Mouse (Mus musculus) liver, embryonic 14.5 days (tissue): ENCODE data around the gene Pole4. TPM values are rescaled to one million over a fixed set of nuclear protein-coding genes. Genes with fewer than 3 reads are reported as not detected.
"Not testable (repeated sequence)": the region's sequence is repeated elsewhere in the genome, so short reads cannot be mapped to it uniquely, and the experiment has no call there.

ENCODE experiments used
- ATAC-seq: fragments of 200-750 bp; cut with Nextera tagmentation; 2 replicates; pipeline ENCODE4 v1.8.0; 2017; ENCODE audit warnings: moderate number of reproducible peaks, mild to moderate bottlenecking, moderate library complexity; ENCODE audit not compliant: insufficient read depth
- DNase-seq, 3 experiments: peaks; one replicate each; pipeline ENCODE4 v3.0.0-alpha.2; 2012 to 2013; ENCODE audit warnings: low read depth in 3 of 3, low spot score in 3 of 3
- H3K27ac ChIP-seq: fragments of 300-500 bp; sonication (generic); 2 replicates; pipeline ENCODE4 v1.5.1; 2014; ENCODE audit warnings: moderate library complexity, mild to moderate bottlenecking, control low read depth, inconsistent platforms
- H3K27me3 ChIP-seq: fragments of 300-500 bp; sonication (generic); 2 replicates; pipeline ENCODE4 v1.6.1; 2014; ENCODE audit warnings: mild to moderate bottlenecking, low read length, moderate library complexity; ENCODE audit not compliant: control insufficient read depth, insufficient read depth
- H3K36me3 ChIP-seq: fragments of 300-500 bp; sonication (generic); replicated peaks from 2 replicates; pipeline ENCODE4 v1.6.1; 2014; ENCODE audit warnings: low read depth; ENCODE audit not compliant: control insufficient read depth, insufficient read depth
- H3K4me1 ChIP-seq, 2 experiments: fragments of 200-500 bp in 1 of 2; fragments of 300-500 bp in 1 of 2; sonication (generic) in 1 of 2; replicated peaks; 2 replicates each; pipeline ENCODE4 v1.6.1; 2012 to 2014; ENCODE audit warnings: antibody characterized with exemption in 1 of 2, inconsistent platforms in 1 of 2, low read length in 1 of 2; ENCODE audit not compliant: control insufficient read depth in 2 of 2, insufficient read depth in 2 of 2
- H3K4me2 ChIP-seq: fragments of 300-500 bp; sonication (generic); 2 replicates; pipeline ENCODE4 v1.6.1; 2014; ENCODE audit warnings: low read depth, mild to moderate bottlenecking, control low read depth, moderate library complexity
- H3K4me3 ChIP-seq, 2 experiments: fragments of 200-500 bp in 1 of 2; fragments of 300-500 bp in 1 of 2; sonication (generic) in 1 of 2; 2 replicates each; pipeline ENCODE4 v1.5.1; 2012 to 2014; ENCODE audit warnings: low read depth in 2 of 2, low read length in 2 of 2, mild to moderate bottlenecking in 2 of 2, control low read depth in 1 of 2, inconsistent platforms in 1 of 2, moderate library complexity in 1 of 2; ENCODE audit not compliant: insufficient read depth in 1 of 2
- H3K9ac ChIP-seq: fragments of 300-500 bp; sonication (generic); replicated peaks from 2 replicates; pipeline ENCODE4 v1.6.1; 2014; ENCODE audit warnings: mild to moderate bottlenecking, control low read depth, moderate library complexity
- H3K9me3 ChIP-seq: fragments of 300-500 bp; sonication (generic); 2 replicates; pipeline ENCODE4 v1.6.1; 2016; ENCODE audit warnings: low read length, mixed read lengths; ENCODE audit not compliant: control insufficient read depth
- CTCF ChIP-seq: IDR thresholded peaks from 2 replicates; pipeline ENCODE4 v1.5.1; 2016; ENCODE audit warnings: antibody characterized with exemption, low read depth, control low read depth
- EP300 ChIP-seq: IDR thresholded peaks from 2 replicates; pipeline ENCODE4 v1.6.1; 2016; ENCODE audit warnings: antibody characterized with exemption, low read depth
- WGBS: fragments of 180-500 bp; shearing (Covaris S2); extraction: QIAGEN DNeasy Blood & Tissue Kit; methylation state at CpG from one replicate; pipeline ENCODE4 v1.1.7; 2014; ENCODE audit not compliant: insufficient replicate concordance; 5-methylcytosine and 5-hydroxymethylcytosine counted together
- polyA plus RNA-seq, 2 experiments: library from polyadenylated mRNA; depleted of rRNA in 1 of 2; stranded (reverse) in 1 of 2; unstranded in 1 of 2; fragments of >200 nt; fragmentation: Nextera tagmentation in 1 of 2; extraction: Ambion mirVana in 1 of 2; gene quantifications; 2 replicates each; pipeline versions ENCODE4 v1.2.1 to v1.2.3; 2012 to 2014

Pole4 gene
- polyA plus RNA-seq, 2 experiments, result 15.3 to 53.5 TPM

- ATAC-seq, result no peak
- TF ChIP-seq EP300, result no peak
- Histone ChIP-seq H3K9me3 (no peaks in the 10 kb centered on the region), H3K4me1 (no peaks in the 10 kb centered on the region), H3K27ac (no peak overlapping the region), H3K4me3 (no peak overlapping the region), H3K36me3 (no peaks in the 10 kb centered on the region), H3K4me2 (no peak overlapping the region), H3K9ac (no peak overlapping the region), H3K27me3 (no peaks in the 10 kb centered on the region)
- DNase-seq, result no peak
- 67% methylated on average over 3 of the region's 3 CpGs for WGBS
These were observed 8.4 kb downstream of the Pole4 start for GRCm38 (mm10) chr6:82696736-82697135.

- Histone ChIP-seq H3K4me3 (no peak overlapping the region), H3K9me3 (no peaks in the 10 kb centered on the region), H3K4me2 (no peak overlapping the region), H3K4me1 (no peaks in the 10 kb centered on the region), H3K36me3 (no peaks in the 10 kb centered on the region), H3K9ac (no peak overlapping the region), H3K27ac (no peak overlapping the region), H3K27me3 (no peaks in the 10 kb centered on the region)
- DNase-seq (no peak), ATAC-seq (no peak)
- 49% methylated on average over 13 of the region's 13 CpGs for WGBS
- TF ChIP-seq EP300 (no peak), CTCF (no peak)
These were observed 10.5 kb downstream of the Pole4 start for GRCm38 (mm10) chr6:82694668-82695067.

GRCm38 (mm10) chr6:82689474-82689873 lies 15.7 kb downstream of the Pole4 start:
- DNase-seq, result no peak
- H3K9ac ChIP-seq, result no peak overlapping the region
- H3K27ac ChIP-seq, result no peak overlapping the region
- H3K4me1 ChIP-seq, result no peaks in the 10 kb centered on the region
- H3K4me2 ChIP-seq, result no peak overlapping the region
- TF ChIP-seq CTCF (no peak), EP300 (no peak)
- no peak for ATAC-seq
- no peaks in the 10 kb centered on the region for H3K36me3 ChIP-seq
- H3K4me3 ChIP-seq, result no peak overlapping the region
- H3K27me3 ChIP-seq, result no peaks in the 10 kb centered on the region
- WGBS, result 26% methylated on average over 4 of the region's 4 CpGs
- H3K9me3 ChIP-seq, result no peaks in the 10 kb centered on the region

GRCm38 (mm10) chr6:82688586-82688985 lies 16.6 kb downstream of the Pole4 start:
- not testable (repeated sequence) for H3K9ac ChIP-seq, H3K4me3 ChIP-seq, H3K27ac ChIP-seq, H3K9me3 ChIP-seq, DNase-seq, H3K36me3 ChIP-seq, H3K4me2 ChIP-seq, H3K4me1 ChIP-seq, H3K27me3 ChIP-seq, ATAC-seq
- 57% methylated on average over 5 of the region's 5 CpGs for WGBS

GRCm38 (mm10) chr6:82684136-82684535 lies 21.0 kb downstream of the Pole4 start:
- no peaks in the 10 kb centered on the region for H3K9me3 ChIP-seq
- DNase-seq (no peak), ATAC-seq (no peak)
- H3K4me3 ChIP-seq, result no peak overlapping the region
- no peak overlapping the region for H3K27ac ChIP-seq
- H3K9ac ChIP-seq, result no peak overlapping the region
- H3K27me3 ChIP-seq, result no peaks in the 10 kb centered on the region
- H3K4me1 ChIP-seq, result no peaks in the 10 kb centered on the region
- H3K4me2 ChIP-seq, result no peak overlapping the region
- TF ChIP-seq CTCF (no peak), EP300 (no peak)
- H3K36me3 ChIP-seq, result no peaks in the 10 kb centered on the region

- H3K4me2 ChIP-seq, H3K36me3 ChIP-seq, DNase-seq, H3K9ac ChIP-seq, H3K9me3 ChIP-seq, H3K27ac ChIP-seq, H3K27me3 ChIP-seq, ATAC-seq, H3K4me1 ChIP-seq, H3K4me3 ChIP-seq: not testable (repeated sequence)
- 38% methylated on average over 2 of the region's 2 CpGs for WGBS
These were observed 25.9 kb downstream of the Pole4 start for GRCm38 (mm10) chr6:82679286-82679685.

- WGBS, result 49% methylated on average over 3 of the region's 3 CpGs
- not testable (repeated sequence) for H3K9ac ChIP-seq, DNase-seq
These were observed 27.5 kb downstream of the Pole4 start for GRCm38 (mm10) chr6:82677629-82678028.

More at GRCm38 (mm10) chr6:82677629-82678028, 27.5 kb downstream of the Pole4 start:
- H3K4me2 ChIP-seq, ATAC-seq, H3K4me1 ChIP-seq, H3K9me3 ChIP-seq, H3K36me3 ChIP-seq, H3K4me3 ChIP-seq, H3K27me3 ChIP-seq, H3K27ac ChIP-seq: not testable (repeated sequence)
